ENCODE assay signal across 22 mouse cellular contexts in the genomic region with DNA sequence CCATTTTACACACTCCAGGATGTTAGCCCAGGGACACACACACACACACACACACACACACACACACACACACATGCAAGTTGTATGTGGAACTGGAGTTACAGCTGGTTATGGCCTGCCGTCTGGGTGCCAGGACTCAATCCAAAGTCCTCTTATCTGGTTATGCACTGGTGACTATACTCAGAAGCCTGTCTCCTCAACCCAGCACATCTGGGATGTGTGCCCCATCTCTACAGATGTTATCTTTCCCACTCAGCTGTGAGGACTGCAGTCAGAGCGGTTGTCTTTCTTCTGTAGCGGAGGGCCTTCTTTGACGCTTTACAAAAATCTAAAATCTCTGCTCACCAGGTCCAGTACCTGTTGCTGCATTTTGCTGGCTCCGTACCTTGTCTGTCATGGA. TPM values are rescaled to one million over a fixed set of nuclear protein-coding genes. Genes with fewer than 3 reads are reported as not detected.
"Had no signal": no experiment of that assay in that cellular context is flagged by ENCODE, and none has a peak within 500 bp of the region (broad histone marks: within the 10 kb centered on the region; RNA-seq: fewer than 3 reads in every experiment).

No protein-coding gene starts in this region.

- ATAC-seq: midbrain, embryonic 16.5 days had no signal

- DNase-seq: liver, embryonic 13.5 days; lung, adult 18-20 months; lung, embryonic 14.5 days; lung, postnatal 10 days; lung, postnatal 4 days; midbrain, embryonic 14.5 days; retina, postnatal 1 day; right cerebral cortex, adult 18-20 months; right cerebral cortex, postnatal 25 days; right cerebral cortex, postnatal 4 days; spleen, adult 18-20 months; thymus, adult 18-20 months; thymus, postnatal 14 days; thymus, postnatal 36 days had no signal

- H3K4me3 ChIP-seq: liver, embryonic 13.5 days; liver, embryonic 15.5 days; megakaryocyte, embryonic 14.5 days; midbrain, embryonic 10.5 days; midbrain, embryonic 12.5 days; myocyte; neural tube, embryonic 12.5 days had no signal

- H3K27ac ChIP-seq: liver, embryonic 13.5 days; liver, embryonic 15.5 days; midbrain, embryonic 10.5 days; midbrain, embryonic 12.5 days; neural tube, embryonic 12.5 days had no signal

- H3K4me2 ChIP-seq: liver, embryonic 13.5 days; liver, embryonic 15.5 days; lung, embryonic 14.5 days; midbrain, embryonic 12.5 days; neural tube, embryonic 12.5 days had no signal

- H3K9ac ChIP-seq: liver, embryonic 13.5 days; liver, embryonic 15.5 days; lung, embryonic 14.5 days; midbrain, embryonic 12.5 days; neural tube, embryonic 12.5 days had no signal

- H3K36me3 ChIP-seq: liver, embryonic 13.5 days; liver, embryonic 15.5 days; midbrain, embryonic 10.5 days; midbrain, embryonic 12.5 days; neural tube, embryonic 12.5 days had no signal

- H3K9me3 ChIP-seq: liver, embryonic 13.5 days; liver, embryonic 15.5 days; midbrain, embryonic 10.5 days; midbrain, embryonic 12.5 days; neural tube, embryonic 12.5 days had no signal

RNA-seq across cellular contexts. Expression of a gene that starts 29.9 kb away (rescaled TPM):
- polyA plus RNA-seq: myocyte; small intestine, adult 2 months had no signal
